Mouse (Mus musculus): Measurements from ENCODE around the gene Hcfc1r1.

DNA sequence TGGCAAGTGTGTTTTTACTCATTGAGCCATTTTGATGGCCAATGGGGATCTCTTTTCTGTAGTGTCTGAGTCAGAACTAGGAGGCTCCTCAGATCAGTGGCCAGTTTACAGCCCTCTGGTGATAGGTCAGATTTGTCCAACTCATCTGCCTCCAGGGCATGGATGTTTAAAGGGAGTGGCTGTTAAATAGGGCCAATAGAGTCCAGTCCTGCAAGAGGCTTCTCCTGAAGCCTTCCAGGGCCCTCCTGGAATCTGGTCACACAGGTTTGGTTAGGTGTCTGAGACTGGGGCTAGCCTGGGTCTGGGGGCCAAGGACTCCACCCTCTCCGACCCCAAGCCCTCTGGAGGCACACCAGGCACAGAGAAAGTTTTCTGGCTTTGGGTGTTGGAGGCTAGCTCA, 21.1 kb downstream of the Hcfc1r1 start:
- TF ChIP-seq POLR2A (IDR thresholded peaks at IDR 0.05; ENCODE audit: insufficient read length, low read depth) (no peak), TCF3 (IDR thresholded peaks at IDR 0.05; ENCODE audit: insufficient read length, low read depth) (no peak), TCF12 (IDR thresholded peaks at IDR 0.05; ENCODE audit: insufficient read depth, poor library complexity, severe bottlenecking) (no peak)

Data from myocyte (in vitro differentiated cells).